Mouse (Mus musculus): ENCODE data around the gene Epm2a. TPM values are rescaled to one million over a fixed set of nuclear protein-coding genes. Genes with fewer than 3 reads are reported as not detected.
"Not testable (repeated sequence)": the region's sequence is repeated elsewhere in the genome, so short reads cannot be mapped to it uniquely, and the experiment has no call there.

Gene Epm2a
- polyA plus RNA-seq, 1 experiment: 0.16 TPM

- H3K79me2 ChIP-seq (ENCODE audit: control insufficient read depth, insufficient read depth): no peaks in the 10 kb centered on the region
- H3K4me3 ChIP-seq (ENCODE audit: insufficient read depth, poor library complexity, severe bottlenecking): no peak overlapping the region
- H3K79me3 ChIP-seq (ENCODE audit: low read depth): no peaks in the 10 kb centered on the region
- no peaks in the 10 kb centered on the region for H3K36me3 ChIP-seq (ENCODE audit: control insufficient read depth, insufficient read depth)
- no peak overlapping the region for H3ac ChIP-seq (ENCODE audit: control insufficient read depth, insufficient read length, low read depth)
- H3K27me3 ChIP-seq (ENCODE audit: control insufficient read depth, insufficient read depth, insufficient read length): no peaks in the 10 kb centered on the region
- TF ChIP-seq USF1 (IDR thresholded peaks at IDR 0.05; ENCODE audit: low read depth) (no peak), CEBPB (IDR thresholded peaks at IDR 0.05; ENCODE audit: low read depth) (no peak), MYOD1 (IDR thresholded peaks at IDR 0.05; ENCODE audit: control insufficient read depth, insufficient read length, low read depth) (no peak), FOSL1 (IDR thresholded peaks at IDR 0.05; ENCODE audit: insufficient read depth, low read length, poor library complexity, severe bottlenecking) (no peak), MYOG (IDR thresholded peaks at IDR 0.05; ENCODE audit: control insufficient read depth, extremely low read depth, insufficient read length) (no peak), CTCF (IDR thresholded peaks at IDR 0.05; ENCODE audit: control insufficient read depth, insufficient read depth, insufficient read length) (no peak), MAX (IDR thresholded peaks at IDR 0.05) (no peak)
Observed at GRCm38 (mm10) chr10:11319446-11319970, 23.7 kb upstream of the Epm2a start.

GRCm38 (mm10) chr10:11322316-11322715 lies 20.9 kb upstream of the Epm2a start:
- no peak for TF ChIP-seq CEBPB (IDR thresholded peaks at IDR 0.05; ENCODE audit: low read depth)
- TF ChIP-seq MAX (IDR thresholded peaks at IDR 0.05): no peak
- no peak for TF ChIP-seq USF1 (IDR thresholded peaks at IDR 0.05; ENCODE audit: low read depth)
- H3K79me2 ChIP-seq (ENCODE audit: control insufficient read depth, insufficient read depth): no peaks in the 10 kb centered on the region
- no peak overlapping the region for H3K4me3 ChIP-seq (ENCODE audit: insufficient read depth, poor library complexity, severe bottlenecking)
- H3ac ChIP-seq (ENCODE audit: control insufficient read depth, insufficient read length, low read depth): no peak overlapping the region
- no peaks in the 10 kb centered on the region for H3K27me3 ChIP-seq (ENCODE audit: control insufficient read depth, insufficient read depth, insufficient read length)
- no peaks in the 10 kb centered on the region for H3K79me3 ChIP-seq (ENCODE audit: low read depth)
- H3K36me3 ChIP-seq (ENCODE audit: control insufficient read depth, insufficient read depth): no peaks in the 10 kb centered on the region

- no peaks in the 10 kb centered on the region for H3K27me3 ChIP-seq (ENCODE audit: control insufficient read depth, insufficient read depth, insufficient read length)
- H3K79me3 ChIP-seq (ENCODE audit: low read depth): no peaks in the 10 kb centered on the region
- H3K79me2 ChIP-seq (ENCODE audit: control insufficient read depth, insufficient read depth): no peaks in the 10 kb centered on the region
- H3K36me3 ChIP-seq (ENCODE audit: control insufficient read depth, insufficient read depth): no peaks in the 10 kb centered on the region
- H3ac ChIP-seq (ENCODE audit: control insufficient read depth, insufficient read length, low read depth): no peak overlapping the region
- no peak overlapping the region for H3K4me3 ChIP-seq (ENCODE audit: insufficient read depth, poor library complexity, severe bottlenecking)
- TF ChIP-seq MAX (IDR thresholded peaks at IDR 0.05): no peak
- no peak for TF ChIP-seq CEBPB (IDR thresholded peaks at IDR 0.05; ENCODE audit: low read depth)
- TF ChIP-seq FOSL1 (IDR thresholded peaks at IDR 0.05; ENCODE audit: insufficient read depth, low read length, poor library complexity, severe bottlenecking): no peak
- TF ChIP-seq MYOD1 (IDR thresholded peaks at IDR 0.05; ENCODE audit: control insufficient read depth, insufficient read length, low read depth): no peak
- no peak for TF ChIP-seq CTCF (IDR thresholded peaks at IDR 0.05; ENCODE audit: control insufficient read depth, insufficient read depth, insufficient read length)
- no peak for TF ChIP-seq USF1 (IDR thresholded peaks at IDR 0.05; ENCODE audit: low read depth)
- TF ChIP-seq MYOG (IDR thresholded peaks at IDR 0.05; ENCODE audit: control insufficient read depth, extremely low read depth, insufficient read length): no peak
Observed at GRCm38 (mm10) chr10:11323202-11323898, 19.9 kb upstream of the Epm2a start.

GRCm38 (mm10) chr10:11326526-11326925 lies 16.7 kb upstream of the Epm2a start:
- H3ac ChIP-seq (ENCODE audit: control insufficient read depth, insufficient read length, low read depth): no peak overlapping the region
- H3K79me2 ChIP-seq (ENCODE audit: control insufficient read depth, insufficient read depth): no peaks in the 10 kb centered on the region
- H3K27me3 ChIP-seq (ENCODE audit: control insufficient read depth, insufficient read depth, insufficient read length): no peaks in the 10 kb centered on the region
- TF ChIP-seq CEBPB (IDR thresholded peaks at IDR 0.05; ENCODE audit: low read depth) (no peak), MYOG (IDR thresholded peaks at IDR 0.05; ENCODE audit: control insufficient read depth, extremely low read depth, insufficient read length) (no peak), FOSL1 (IDR thresholded peaks at IDR 0.05; ENCODE audit: insufficient read depth, low read length, poor library complexity, severe bottlenecking) (no peak), MAX (IDR thresholded peaks at IDR 0.05) (no peak), CTCF (IDR thresholded peaks at IDR 0.05; ENCODE audit: control insufficient read depth, insufficient read depth, insufficient read length) (no peak), USF1 (IDR thresholded peaks at IDR 0.05; ENCODE audit: low read depth) (no peak), MYOD1 (IDR thresholded peaks at IDR 0.05; ENCODE audit: control insufficient read depth, insufficient read length, low read depth) (no peak)
- H3K79me3 ChIP-seq (ENCODE audit: low read depth): no peaks in the 10 kb centered on the region
- no peaks in the 10 kb centered on the region for H3K36me3 ChIP-seq (ENCODE audit: control insufficient read depth, insufficient read depth)
- no peak overlapping the region for H3K4me3 ChIP-seq (ENCODE audit: insufficient read depth, poor library complexity, severe bottlenecking)

GRCm38 (mm10) chr10:11344536-11345468 lies 1.6 kb downstream of the Epm2a start:
- no peaks in the 10 kb centered on the region for H3K27me3 ChIP-seq (ENCODE audit: control insufficient read depth, insufficient read depth, insufficient read length)
- H3K36me3 ChIP-seq (ENCODE audit: control insufficient read depth, insufficient read depth): no peaks in the 10 kb centered on the region
- no peaks in the 10 kb centered on the region for H3K79me2 ChIP-seq (ENCODE audit: control insufficient read depth, insufficient read depth)
- no peak overlapping the region for H3K4me3 ChIP-seq (ENCODE audit: insufficient read depth, poor library complexity, severe bottlenecking)
- H3ac ChIP-seq (ENCODE audit: control insufficient read depth, insufficient read length, low read depth): no peak overlapping the region
- TF ChIP-seq FOSL1 (IDR thresholded peaks at IDR 0.05; ENCODE audit: insufficient read depth, low read length, poor library complexity, severe bottlenecking) (no peak), CTCF (IDR thresholded peaks at IDR 0.05; ENCODE audit: control insufficient read depth, insufficient read depth, insufficient read length) (no peak), CEBPB (IDR thresholded peaks at IDR 0.05; ENCODE audit: low read depth) (no peak), USF1 (IDR thresholded peaks at IDR 0.05; ENCODE audit: low read depth) (no peak), MYOG (IDR thresholded peaks at IDR 0.05; ENCODE audit: control insufficient read depth, extremely low read depth, insufficient read length) (no peak), MAX (IDR thresholded peaks at IDR 0.05) (no peak), MYOD1 (IDR thresholded peaks at IDR 0.05; ENCODE audit: control insufficient read depth, insufficient read length, low read depth) (no peak)
- no peaks in the 10 kb centered on the region for H3K79me3 ChIP-seq (ENCODE audit: low read depth)

GRCm38 (mm10) chr10:11350243-11350974 lies 7.2 kb downstream of the Epm2a start:
- H3ac ChIP-seq (ENCODE audit: control insufficient read depth, insufficient read length, low read depth); H3K36me3 ChIP-seq (ENCODE audit: control insufficient read depth, insufficient read depth); H3K79me2 ChIP-seq (ENCODE audit: control insufficient read depth, insufficient read depth); H3K27me3 ChIP-seq (ENCODE audit: control insufficient read depth, insufficient read depth, insufficient read length); H3K4me3 ChIP-seq (ENCODE audit: insufficient read depth, poor library complexity, severe bottlenecking); H3K79me3 ChIP-seq (ENCODE audit: low read depth): not testable (repeated sequence)
